Mouse (Mus musculus) MEL (cell line): ENCODE measurements around the gene Mrm3. TPM values are rescaled to one million over a fixed set of nuclear protein-coding genes. Genes with fewer than 3 reads are reported as not detected.

Experiments used
- DNase-seq: peaks from one replicate; pipeline ENCODE4 v3.0.0; 2011; ENCODE audit warnings: low read depth, low spot score
- H3K27ac ChIP-seq: 2 replicates; pipeline ENCODE4 v1.5.1; 2012; ENCODE audit warnings: low read depth, mild to moderate bottlenecking, control low read depth, low read length, moderate library complexity; ENCODE audit not compliant: control insufficient read depth
- H3K27me3 ChIP-seq, 2 experiments: fragments of 150-350 bp in 1 of 2; sonication (generic) in 1 of 2; 2 replicates each; pipeline ENCODE4 v1.6.1; 2012; ENCODE audit warnings: low read length in 2 of 2, mild to moderate bottlenecking in 2 of 2, improper control_type of control experiment in 1 of 2, moderate library complexity in 1 of 2; ENCODE audit not compliant: insufficient read depth in 2 of 2, control insufficient read depth in 1 of 2
- H3K36me3 ChIP-seq, 2 experiments: 2 replicates each; pipeline ENCODE4 v1.6.1; 2012 to 2014; ENCODE audit warnings: low read length in 2 of 2, improper control_type of control experiment in 1 of 2, inconsistent platforms in 1 of 2, mild to moderate bottlenecking in 1 of 2; ENCODE audit not compliant: insufficient read depth in 2 of 2, control insufficient read depth in 1 of 2
- H3K4me1 ChIP-seq, 2 experiments: fragments of 150-350 bp in 1 of 2; sonication (generic) in 1 of 2; 2 replicates each; pipeline ENCODE4 v1.6.1; 2012; ENCODE audit warnings: low read length in 2 of 2, improper control_type of control experiment in 1 of 2, mild to moderate bottlenecking in 1 of 2; ENCODE audit not compliant: insufficient read depth in 2 of 2, control insufficient read depth in 1 of 2
- H3K4me3 ChIP-seq, 2 experiments: fragments of 150-350 bp in 1 of 2; sonication (generic) in 1 of 2; 2 replicates each; pipeline ENCODE4 v1.5.1; 2012; ENCODE audit warnings: low read depth in 2 of 2, low read length in 2 of 2, mild to moderate bottlenecking in 2 of 2, moderate library complexity in 2 of 2, control low read depth in 1 of 2, improper control_type of control experiment in 1 of 2; ENCODE audit not compliant: control insufficient read depth in 1 of 2, insufficient read depth in 1 of 2
- H3K79me2 ChIP-seq: 2 replicates; pipeline ENCODE4 v1.6.1; 2012; ENCODE audit warnings: mild to moderate bottlenecking, low read length, moderate library complexity; ENCODE audit not compliant: control insufficient read depth, poor library complexity, insufficient read depth
- H3K9ac ChIP-seq: 2 replicates; pipeline ENCODE4 v1.6.1; 2012; ENCODE audit warnings: low read depth, mild to moderate bottlenecking, control low read depth, low read length, moderate library complexity; ENCODE audit not compliant: control insufficient read depth, poor library complexity, severe bottlenecking
- H3K9me3 ChIP-seq: fragments of 150-350 bp; sonication (generic); replicated peaks from 2 replicates; pipeline ENCODE4 v1.6.1; 2012; ENCODE audit warnings: mild to moderate bottlenecking, low read length, improper control_type of control experiment, moderate library complexity; ENCODE audit not compliant: insufficient read depth
- CHD1 ChIP-seq: IDR thresholded peaks from 2 replicates; pipeline ENCODE4 v1.6.1; 2012; ENCODE audit warnings: low read depth, mild to moderate bottlenecking, inconsistent platforms, low read length, improper control_type of control experiment
- CHD2 ChIP-seq: IDR thresholded peaks from 2 replicates; pipeline ENCODE4 v1.6.1; 2011; ENCODE audit warnings: low read length, improper control_type of control experiment
- ELF1 ChIP-seq: IDR thresholded peaks from 2 replicates; pipeline ENCODE4 v1.6.1; 2014; ENCODE audit warnings: low read depth, mild to moderate bottlenecking, inconsistent platforms, low read length, improper control_type of control experiment, moderate library complexity
- ETS1 ChIP-seq: IDR thresholded peaks from 2 replicates; pipeline ENCODE4 v1.6.1; 2012; ENCODE audit warnings: low read depth, mild to moderate bottlenecking, inconsistent platforms, low read length, improper control_type of control experiment, moderate library complexity
- JUND ChIP-seq: IDR thresholded peaks from 2 replicates; pipeline ENCODE4 v1.6.1; 2011; ENCODE audit warnings: low read depth, mild to moderate bottlenecking, improper control_type of control experiment, low read length
- KAT2A ChIP-seq: conservative IDR thresholded peaks from 2 replicates; pipeline ENCODE4 v1.6.1; 2012; ENCODE audit warnings: low read depth, low read length, improper control_type of control experiment, inconsistent platforms
- MAFK ChIP-seq: IDR thresholded peaks from 2 replicates; pipeline ENCODE4 v1.6.1; 2011; ENCODE audit warnings: low read depth, mild to moderate bottlenecking, low read length, improper control_type of control experiment, borderline replicate concordance
- MAX ChIP-seq: IDR thresholded peaks from 2 replicates; pipeline ENCODE4 v1.6.1; 2011; ENCODE audit warnings: low read length, improper control_type of control experiment
- MAZ ChIP-seq: IDR thresholded peaks from 2 replicates; pipeline ENCODE4 v1.6.1; 2012; ENCODE audit warnings: low read depth, mild to moderate bottlenecking, inconsistent platforms, low read length, improper control_type of control experiment
- MEF2A ChIP-seq: IDR thresholded peaks from 2 replicates; pipeline ENCODE4 v1.6.1; 2014; ENCODE audit warnings: low read depth, mild to moderate bottlenecking, inconsistent platforms, low read length, improper control_type of control experiment; ENCODE audit not compliant: poor library complexity, insufficient replicate concordance, severe bottlenecking; ENCODE audit errors: extremely low read depth
- MXI1 ChIP-seq: IDR thresholded peaks from 2 replicates; pipeline ENCODE4 v1.6.1; 2011; ENCODE audit warnings: mild to moderate bottlenecking, low read depth, low read length, improper control_type of control experiment
- NRF1 ChIP-seq: IDR thresholded peaks from 2 replicates; pipeline ENCODE4 v1.6.1; 2014; ENCODE audit warnings: low read depth, mild to moderate bottlenecking, inconsistent platforms, low read length, improper control_type of control experiment, moderate library complexity; ENCODE audit not compliant: poor library complexity, insufficient read depth, severe bottlenecking
- POLR2A ChIP-seq, 2 experiments: IDR thresholded peaks; 2 replicates each; pipeline ENCODE4 v1.6.1; 2011 to 2012; ENCODE audit warnings: low read length in 2 of 2, mild to moderate bottlenecking in 2 of 2, control low read depth in 1 of 2, improper control_type of control experiment in 1 of 2, low read depth in 1 of 2, moderate library complexity in 1 of 2; ENCODE audit not compliant: control insufficient read depth in 1 of 2, insufficient read depth in 1 of 2, poor library complexity in 1 of 2
- POLR2AphosphoS2 ChIP-seq: IDR thresholded peaks from 2 replicates; pipeline ENCODE4 v1.6.1; 2011; ENCODE audit warnings: low read length, improper control_type of control experiment
- RAD21 ChIP-seq: IDR thresholded peaks from 2 replicates; pipeline ENCODE4 v1.6.1; 2011; ENCODE audit warnings: mild to moderate bottlenecking, low read depth, low read length, improper control_type of control experiment
- RCOR1 ChIP-seq: IDR thresholded peaks from 2 replicates; pipeline ENCODE4 v1.6.1; 2012; ENCODE audit warnings: low read depth, mild to moderate bottlenecking, inconsistent platforms, low read length, improper control_type of control experiment
- USF1 ChIP-seq: IDR thresholded peaks from 2 replicates; pipeline ENCODE4 v1.6.1; 2014; ENCODE audit warnings: low read depth, mild to moderate bottlenecking, inconsistent platforms, low read length, improper control_type of control experiment, moderate library complexity
- USF2 ChIP-seq, 2 experiments: IDR thresholded peaks; 2 replicates each; pipeline ENCODE4 v1.6.1; 2011 to 2012; ENCODE audit warnings: improper control_type of control experiment in 2 of 2, low read length in 2 of 2, borderline replicate concordance in 1 of 2, inconsistent platforms in 1 of 2, low read depth in 1 of 2, mild to moderate bottlenecking in 1 of 2; ENCODE audit not compliant: insufficient read depth in 1 of 2
- ZKSCAN1 ChIP-seq: IDR thresholded peaks from 2 replicates; pipeline ENCODE4 v1.6.1; 2012; ENCODE audit warnings: low read depth, mild to moderate bottlenecking, inconsistent platforms, low read length, improper control_type of control experiment, moderate library complexity
- polyA plus RNA-seq, 2 experiments: library from polyadenylated mRNA; stranded (reverse) in 1 of 2; unstranded in 1 of 2; fragments of >175 nt in 1 of 2; fragments of >200 nt in 1 of 2; gene quantifications; 2 replicates each; pipeline versions ENCODE4 v1.2.1 to v1.2.4; 2012; ENCODE audit warnings: low replicate concordance in 2 of 2, low read depth in 1 of 2; ENCODE audit not compliant: insufficient read length in 2 of 2, insufficient read depth in 1 of 2, missing spikeins in 1 of 2
- total RNA-seq: library from RNA; depleted of rRNA; stranded (reverse); fragments of 300-350 nt; gene quantifications from 2 replicates; pipeline ENCODE4 v1.2.3, GENCODE M21; 2012

Mrm3 gene
- total and polyA plus RNA-seq, 3 experiments = 27.7 to 65.7 TPM; not detected in 1

- no peaks in the 10 kb centered on the region for H3K4me1 ChIP-seq
These were observed 12.6 kb downstream of the Mrm3 start for GRCm38 (mm10) chr11:76256129-76256528.

DNA sequence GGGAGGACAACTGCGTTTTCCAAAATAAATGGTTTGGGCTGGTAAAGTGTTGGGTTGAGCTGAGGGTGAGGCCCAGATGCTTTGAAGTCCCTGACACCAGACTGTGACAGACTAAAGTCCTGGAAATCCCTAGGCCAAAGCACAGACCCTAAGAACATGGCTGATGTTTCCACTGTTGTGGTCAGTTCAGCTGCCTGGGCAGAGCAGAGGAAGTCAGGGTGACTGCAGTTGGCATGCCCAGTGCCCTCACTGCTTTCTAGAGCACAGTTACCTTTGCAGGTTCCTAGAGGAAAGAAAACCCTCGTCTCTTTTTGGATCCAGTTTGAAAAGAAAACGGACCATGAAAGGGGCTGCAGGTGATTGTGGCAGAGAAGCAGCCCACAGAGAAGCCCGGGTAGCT, 13.9 kb downstream of the Mrm3 start:
- no peak for DNase-seq
- Histone ChIP-seq H3K9ac (no peak overlapping the region), H3K79me2 (no peaks in the 10 kb centered on the region), H3K9me3 (no peaks in the 10 kb centered on the region), H3K4me3 (no peak overlapping the region), H3K27ac (no peak overlapping the region), H3K4me1 (peaks cover 0 to 3% of the 10 kb centered on the region in 2 experiments; a peak in 1 of 4 replicates), H3K27me3 (no peaks in the 10 kb centered on the region)
- TF ChIP-seq MXI1 = no peak
- TF ChIP-seq MEF2A = no peak
- TF ChIP-seq USF2 (IDR thresholded peaks at IDR 0.05; ENCODE audit: borderline replicate concordance in 1 of 2, insufficient read depth in 1 of 2, low read depth in 1 of 2, low read length in 2 of 2) = no peak
- TF ChIP-seq MAZ = no peak
- TF ChIP-seq CHD1 = no peak
- TF ChIP-seq USF1 = no peak
- no peak for TF ChIP-seq JUND
- TF ChIP-seq RCOR1 = no peak
- no peak for TF ChIP-seq NRF1
- TF ChIP-seq POLR2A (IDR thresholded peaks at IDR 0.05; ENCODE audit: control insufficient read depth in 1 of 2, insufficient read depth in 1 of 2, low read depth in 1 of 2, low read length in 2 of 2, poor library complexity in 1 of 2) = no peak
- no peak for TF ChIP-seq MAX
- no peak for TF ChIP-seq KAT2A
- no peak for TF ChIP-seq ETS1
- TF ChIP-seq ELF1 = no peak
- TF ChIP-seq MAFK = no peak
- TF ChIP-seq ZKSCAN1 = no peak
- TF ChIP-seq, all 39 proteins: peak for 0
- H3K36me3 ChIP-seq = peaks cover 0 to 3% of the 10 kb centered on the region in 2 experiments; a peak in 2 of 4 replicates

More at GRCm38 (mm10) chr11:76256129-76256528, 12.6 kb downstream of the Mrm3 start:
- H3K79me2 ChIP-seq = no peaks in the 10 kb centered on the region
- no peak overlapping the region for H3K27ac ChIP-seq
- H3K36me3 ChIP-seq = no peaks in the 10 kb centered on the region; a peak in 1 of 4 replicates
- H3K27me3 ChIP-seq = no peaks in the 10 kb centered on the region
- DNase-seq = no peak
- TF ChIP-seq MAFK = no peak
- TF ChIP-seq MXI1 = no peak
- no peak for TF ChIP-seq POLR2AphosphoS2
- TF ChIP-seq CHD2 = no peak
- TF ChIP-seq USF1 = no peak
- no peak for TF ChIP-seq ELF1
- TF ChIP-seq RCOR1 = no peak
- no peak; a peak in 1 of 4 replicates for TF ChIP-seq POLR2A (IDR thresholded peaks at IDR 0.05; ENCODE audit: control insufficient read depth in 1 of 2, insufficient read depth in 1 of 2, low read depth in 1 of 2, low read length in 2 of 2, poor library complexity in 1 of 2)
- TF ChIP-seq RAD21 = no peak
- no peak overlapping the region for H3K9ac ChIP-seq
- no peaks in the 10 kb centered on the region for H3K9me3 ChIP-seq
- no peak overlapping the region for H3K4me3 ChIP-seq
